Mouse (Mus musculus) thymus, adult 2 months (tissue): ENCODE measurements around the gene Traf7.

Experiments
- CTCF ChIP-seq: fragments of 200-500 bp; IDR thresholded peaks from 2 replicates; pipeline ENCODE4 v1.5.1; 2012; ENCODE audit warnings: mild to moderate bottlenecking, control low read depth, low read length, moderate library complexity, borderline replicate concordance; ENCODE audit not compliant: control insufficient read depth, poor library complexity, insufficient read depth; ENCODE audit errors: extremely low read depth
- POLR2A ChIP-seq: fragments of 200-500 bp; IDR thresholded peaks from 2 replicates; pipeline ENCODE4 v1.6.1; 2012; ENCODE audit warnings: mild to moderate bottlenecking, low read length, control low read depth, moderate library complexity; ENCODE audit not compliant: control insufficient read depth, poor library complexity, insufficient read depth; ENCODE audit errors: extremely low read depth

- no peak for TF ChIP-seq CTCF
- no peak for TF ChIP-seq POLR2A
These were observed 58.3 kb downstream of the Traf7 start for GRCm38 (mm10) chr17:24469336-24469909.
